Mouse (Mus musculus) olfactory bulb, adult 2 months (tissue): Measurements from ENCODE around the gene Ms4a10.

Source experiments
- CTCF ChIP-seq: fragments of 200-500 bp; IDR thresholded peaks from 2 replicates; pipeline ENCODE4 v1.5.1; 2012; ENCODE audit warnings: low read depth, mild to moderate bottlenecking, low read length, moderate library complexity; ENCODE audit not compliant: insufficient read depth
- POLR2A ChIP-seq: fragments of 200-500 bp; IDR thresholded peaks from 2 replicates; pipeline ENCODE4 v1.6.1; 2012; ENCODE audit warnings: mild to moderate bottlenecking, low read depth, low read length, moderate library complexity; ENCODE audit not compliant: insufficient read depth

DNA sequence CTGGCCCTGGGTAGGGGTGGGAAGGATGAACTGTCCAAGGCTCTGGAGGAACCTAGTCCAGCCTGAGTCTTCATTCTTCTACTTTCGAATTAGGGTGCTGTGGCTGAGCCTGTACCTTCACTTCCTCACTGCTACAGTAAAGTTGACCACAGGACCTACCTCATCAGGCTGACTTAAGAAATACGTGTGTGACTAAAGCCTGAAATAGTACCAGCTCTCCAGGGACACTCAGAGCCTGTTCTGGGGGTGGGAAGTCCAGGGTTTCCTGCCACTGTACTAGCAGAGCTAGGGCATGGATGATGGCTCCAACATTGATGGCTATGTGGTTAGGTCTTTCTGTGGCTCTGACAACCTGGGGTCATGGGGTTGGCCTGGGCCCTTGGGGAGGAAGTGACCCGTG, 30.5 kb downstream of the Ms4a10 start:
- TF ChIP-seq CTCF (no peak), POLR2A (no peak)
